8 mouse cellular contexts compared by ENCODE assay signal in the genomic region with DNA sequence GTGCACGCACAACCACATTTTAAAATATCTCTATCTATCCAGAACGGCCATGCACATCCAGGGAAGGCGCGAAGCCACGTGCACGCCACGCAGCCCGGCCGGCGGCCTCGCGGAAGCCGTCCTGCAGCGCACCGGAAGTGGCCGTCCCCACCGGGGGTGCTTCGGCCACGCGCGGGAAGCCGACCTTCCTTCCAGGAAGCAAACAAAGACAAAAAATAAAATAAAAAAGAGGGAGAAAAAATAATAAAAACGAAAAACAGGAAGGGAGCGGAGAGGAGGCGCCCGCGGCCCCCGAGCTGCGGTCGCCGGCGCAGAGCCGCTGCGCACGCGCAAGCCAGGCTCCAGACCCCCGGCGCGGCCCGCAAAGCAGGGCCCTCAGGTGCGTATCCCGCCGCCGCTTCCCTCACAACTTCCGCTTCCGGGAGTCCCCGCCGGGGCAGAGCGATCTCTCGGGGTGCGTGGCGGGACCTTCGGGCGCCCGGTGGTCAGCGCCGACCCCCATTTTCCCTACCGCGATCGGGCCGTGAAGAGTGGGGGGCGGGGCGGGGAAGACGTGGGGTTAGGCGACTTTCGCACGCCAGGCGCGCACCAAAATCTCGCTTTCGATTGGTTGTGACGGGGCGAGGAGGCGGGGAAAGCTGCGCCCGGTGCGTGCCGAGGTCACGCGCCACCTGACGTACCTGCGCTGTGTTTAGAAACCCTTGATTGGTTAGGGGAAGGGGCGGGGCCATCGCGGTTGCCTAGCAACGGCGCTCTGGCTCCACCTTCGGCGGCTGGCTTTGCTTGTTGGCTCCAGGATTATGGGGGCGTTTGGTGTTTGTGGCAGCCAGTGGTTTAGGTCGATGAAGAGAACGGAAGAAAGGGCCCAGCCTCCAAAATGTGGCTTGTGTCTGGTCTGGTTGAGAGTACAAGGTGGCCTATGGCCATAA. TPM values are rescaled to one million over a fixed set of nuclear protein-coding genes. Genes with fewer than 3 reads are reported as not detected.
DNase-seq lines count a peak whose midpoint lies in the region; ATAC-seq and TF ChIP-seq lines count a peak whose summit lies in the region.

A gene (plus strand): TSS at position 140 of the 929 bp plus-strand sequence.

- DNase-seq in gastrocnemius, adult 8-10 months (ENCODE audit: low spot score in 2 of 2): peak; percentile 97 to 98
- peak; percentile 100 for DNase-seq in induced T-regulatory cell, adult 2 months (ENCODE audit: low read depth)
- DNase-seq in left cerebral cortex, adult 9 months (ENCODE audit: low spot score in 2 of 2): peak; percentile 97 to 99
- DNase-seq in right cerebral cortex, postnatal 14 days: peak; percentile 99
- peak; percentile 97 to 98 for DNase-seq in urinary bladder, postnatal 36 days (ENCODE audit: low spot score in 2 of 2)

- peaks cover 6% of the 10 kb centered on the region for H3K4me1 ChIP-seq in cortical plate, adult 2 months (ENCODE audit: control insufficient read depth, insufficient read depth, low read length)

- TF ChIP-seq POLR2A in cortical plate, adult 2 months (IDR thresholded peaks at IDR 0.05; ENCODE audit: extremely low read depth, insufficient read depth, low read length): peak; percentile 51; the same call in 1 of the 2 replicates

- TF ChIP-seq CTCF in cortical plate, adult 2 months (IDR thresholded peaks at IDR 0.05; ENCODE audit: extremely low read depth, insufficient read depth, low read length): no peak

- H3K4me3 ChIP-seq in cortical plate, adult 2 months (ENCODE audit: insufficient read depth, low read length): peak within 1 kb of the TSS; percentile 40

- peak; percentile 86 for ATAC-seq in activated CD4-positive, CD25-positive, alpha-beta regulatory T cell, adult 4 months
- ATAC-seq in megakaryocyte progenitor cell, adult 5-6 weeks (replicated peaks; ENCODE audit: poor library complexity): peak; percentile 83

- H3K27ac ChIP-seq in cortical plate, adult 2 months (ENCODE audit: insufficient read depth, low read length): peak within 1 kb of the TSS; percentile 95

RNA-seq across cellular contexts. Expression of the gene that starts here (rescaled TPM):
- polyA plus RNA-seq in activated CD4-positive, CD25-positive, alpha-beta regulatory T cell, adult 4 months (2017; shearing (Covaris generic)): 1 to 10 TPM; 2.6 to 5.8 TPM
- 14.8 and 15.4 TPM in 2 replicates for polyA plus RNA-seq in cortical plate, adult 2 months (2012; rRNA removed)
- total RNA-seq in gastrocnemius, adult 8-10 months (2022): 1 to 10 TPM; 6.9 to 8.1 (median 7.2) TPM
- total RNA-seq in megakaryocyte progenitor cell, adult 5-6 weeks (2015): 4.2 TPM in 2 replicates
- 4.2 and 4.7 TPM in 2 replicates for total RNA-seq in megakaryocyte progenitor cell, adult 5-6 weeks (2017)

Comparison
In these comparisons a context has a peak if more than half of its experiments do, and no peak if none do; other contexts are left out.
1. Peak in every context shown above with its lines: DNase-seq, ATAC-seq, H3K4me3 ChIP-seq and H3K27ac ChIP-seq.